Mouse (Mus musculus) kidney, adult 2 months (tissue): ENCODE measurements around the gene Sowahb.

ENCODE experiments used
- CTCF ChIP-seq: fragments of 200-500 bp; conservative IDR thresholded peaks from 2 replicates; pipeline ENCODE4 v1.5.1; 2011; ENCODE audit warnings: low read depth, mild to moderate bottlenecking, control low read depth, low read length, moderate library complexity, mixed read lengths; ENCODE audit not compliant: insufficient read depth, insufficient read length
- POLR2A ChIP-seq: fragments of 200-500 bp; IDR thresholded peaks from one replicate; pipeline ENCODE4 v1.6.1; 2011; ENCODE audit warnings: low read depth, low read length, control low read depth

DNA sequence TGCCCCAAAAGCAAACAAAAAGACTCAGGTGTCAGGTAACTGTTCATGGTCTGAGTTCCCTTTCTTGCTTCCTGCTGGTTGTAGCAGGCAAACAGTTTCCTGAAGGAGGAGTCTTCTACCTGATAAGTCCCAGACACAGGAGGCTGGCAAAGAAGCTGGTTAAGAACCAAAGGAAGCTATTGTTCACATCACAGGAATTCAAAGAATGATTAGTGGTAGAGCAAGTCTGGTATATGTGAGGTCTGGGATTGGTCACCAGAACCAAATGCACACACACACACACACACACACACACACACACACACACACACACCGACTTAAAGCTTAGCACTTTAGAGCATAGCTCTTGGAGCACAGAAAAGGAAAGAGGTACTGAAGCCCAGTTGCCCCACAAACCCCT lies 9.5 kb downstream of the Sowahb start:
- no peak for TF ChIP-seq CTCF
- no peak for TF ChIP-seq POLR2A
